Mouse (Mus musculus) lung, postnatal 0 days (tissue): ENCODE measurements around the gene Dcst1. TPM values are rescaled to one million over a fixed set of nuclear protein-coding genes. Genes with fewer than 3 reads are reported as not detected.

Experiments used
- ATAC-seq: fragments of 200-750 bp; cut with Nextera tagmentation; 2 replicates; pipeline ENCODE4 v1.8.0; 2017; ENCODE audit warnings: moderate library complexity
- DNase-seq: peaks from one replicate; pipeline ENCODE4 v3.0.0-alpha.2; 2016; ENCODE audit warnings: low spot score
- H3K27ac ChIP-seq: fragments of 300-500 bp; sonication (generic); 2 replicates; pipeline ENCODE4 v1.5.1; 2014; ENCODE audit warnings: antibody characterized with exemption, mild to moderate bottlenecking, low read length, mixed read lengths
- H3K27me3 ChIP-seq: fragments of 300-500 bp; sonication (generic); replicated peaks from 2 replicates; pipeline ENCODE4 v1.6.1; 2014; ENCODE audit warnings: low read length, mixed read lengths; ENCODE audit not compliant: insufficient read depth
- H3K36me3 ChIP-seq: fragments of 300-500 bp; sonication (generic); 2 replicates; pipeline ENCODE4 v1.6.1; 2014; ENCODE audit warnings: low read length, mixed read lengths; ENCODE audit not compliant: insufficient read depth
- H3K4me1 ChIP-seq: fragments of 300-500 bp; sonication (generic); 2 replicates; pipeline ENCODE4 v1.6.1; 2014; ENCODE audit warnings: antibody characterized with exemption, low read depth, low read length, mixed read lengths; ENCODE audit not compliant: insufficient read depth
- H3K4me2 ChIP-seq: fragments of 300-500 bp; sonication (generic); replicated peaks from 2 replicates; pipeline ENCODE4 v1.6.1; 2014; ENCODE audit warnings: low read depth, mild to moderate bottlenecking, low read length, moderate library complexity, mixed read lengths
- H3K4me3 ChIP-seq: fragments of 300-500 bp; sonication (generic); 2 replicates; pipeline ENCODE4 v1.5.1; 2014; ENCODE audit warnings: low read depth, low read length
- H3K9ac ChIP-seq: fragments of 300-500 bp; sonication (generic); replicated peaks from 2 replicates; pipeline ENCODE4 v1.6.1; 2014; ENCODE audit warnings: low read depth, mild to moderate bottlenecking
- H3K9me3 ChIP-seq: fragments of 300-500 bp; sonication (generic); 2 replicates; pipeline ENCODE4 v1.6.1; 2016; ENCODE audit warnings: low read length, mixed read lengths
- CTCF ChIP-seq: IDR thresholded peaks from 2 replicates; pipeline ENCODE4 v1.5.1; 2016; ENCODE audit warnings: antibody characterized with exemption, mild to moderate bottlenecking
- EP300 ChIP-seq: IDR thresholded peaks from 2 replicates; pipeline ENCODE4 v1.6.1; 2016; ENCODE audit warnings: antibody characterized with exemption, mild to moderate bottlenecking, control low read depth
- WGBS: fragments of 180-500 bp; shearing (Covaris S2); extraction: QIAGEN DNeasy Blood & Tissue Kit; methylation state at CpG from one replicate; pipeline ENCODE4 v1.1.7; 2014; 5-methylcytosine and 5-hydroxymethylcytosine counted together
- polyA plus RNA-seq: library from polyadenylated mRNA; unstranded; fragments of >200 nt; fragmentation: Nextera tagmentation; extraction: Ambion mirVana; gene quantifications from 2 replicates; pipeline ENCODE4 v1.2.1, GENCODE M21; 2015

Dcst1 gene
- polyA plus RNA-seq, 1 experiment from 2014 or later: 0.11 TPM

- TF ChIP-seq CTCF (no peak), EP300 (no peak)
- peak; percentile 74 for ATAC-seq
- H3K27me3 ChIP-seq: no peaks in the 10 kb centered on the region
- H3K27ac ChIP-seq: peak overlapping the region; percentile 27; the same call in 1 of the 2 replicates
- WGBS: 46% methylated on average over 6 of the region's 6 CpGs
- no peaks in the 10 kb centered on the region for H3K36me3 ChIP-seq
- no peaks in the 10 kb centered on the region for H3K9me3 ChIP-seq
- H3K4me1 ChIP-seq: peaks cover 2% of the 10 kb centered on the region; the same call in 1 of the 2 replicates
- DNase-seq: peak; percentile 62
- H3K9ac ChIP-seq: no peak overlapping the region
- H3K4me3 ChIP-seq: no peak overlapping the region
- no peak overlapping the region for H3K4me2 ChIP-seq
Observed at GRCm38 (mm10) chr3:89304440-89304839, 60.6 kb downstream of the Dcst1 start.

GRCm38 (mm10) chr3:89300514-89300913 lies 64.5 kb downstream of the Dcst1 start:
- DNase-seq (no peak), ATAC-seq (no peak)
- Histone ChIP-seq H3K4me3 (no peak overlapping the region), H3K36me3 (no peaks in the 10 kb centered on the region), H3K9me3 (no peaks in the 10 kb centered on the region), H3K4me1 (no peaks in the 10 kb centered on the region), H3K27ac (no peak overlapping the region), H3K4me2 (no peak overlapping the region), H3K9ac (no peak overlapping the region), H3K27me3 (no peaks in the 10 kb centered on the region)
- WGBS: 74% methylated on average over 2 of the region's 2 CpGs
- TF ChIP-seq EP300 (no peak), CTCF (peak; percentile 42)

Other genes with a start within 250 kb of the Dcst1 start
- 0.14 and 0.32 TPM in 2 replicates for gene Pklr, start 229.1 kb downstream of the Dcst1 start, polyA plus RNA-seq
- 0.19 and 0.31 TPM in 2 replicates for gene Hcn3, start 205.1 kb downstream of the Dcst1 start, polyA plus RNA-seq
- 16.2 and 17.7 TPM in 2 replicates for gene Clk2, start 200.5 kb downstream of the Dcst1 start, polyA plus RNA-seq
- gene Scamp3, start 187.8 kb downstream of the Dcst1 start, polyA plus RNA-seq: 89.6 and 94.2 TPM in 2 replicates
- 6.6 and 8.4 TPM in 2 replicates for gene Fam189b, start 182.1 kb downstream of the Dcst1 start, polyA plus RNA-seq
- gene Gba, start 162.3 kb downstream of the Dcst1 start, polyA plus RNA-seq: 44.4 and 46.5 TPM in 2 replicates
- gene Thbs3, start 150.1 kb downstream of the Dcst1 start, polyA plus RNA-seq: 77.3 and 77.7 TPM in 2 replicates
- gene Mtx1, start 138.2 kb downstream of the Dcst1 start, polyA plus RNA-seq: 99.3 and 116 TPM in 2 replicates
- gene Muc1, start 136.2 kb downstream of the Dcst1 start, polyA plus RNA-seq: 300 and 307 TPM in 2 replicates
- 282 and 309 TPM in 2 replicates for gene Krtcap2, start 119.3 kb downstream of the Dcst1 start, polyA plus RNA-seq
- 1.8 and 2.1 TPM in 2 replicates for gene Trim46, start 118.9 kb downstream of the Dcst1 start, polyA plus RNA-seq
- gene Dpm3, start 105.9 kb downstream of the Dcst1 start, polyA plus RNA-seq: 125 and 136 TPM in 2 replicates
- gene Slc50a1, start 94.7 kb downstream of the Dcst1 start, polyA plus RNA-seq: 95.7 and 96.4 TPM in 2 replicates
- gene Efna1, start 84.1 kb downstream of the Dcst1 start, polyA plus RNA-seq: 174 and 188 TPM in 2 replicates
- gene Efna3, start 42.3 kb downstream of the Dcst1 start, polyA plus RNA-seq: 4.4 and 6.7 TPM in 2 replicates
- 9.7 and 10.3 TPM in 2 replicates for gene Efna4, start 27.2 kb downstream of the Dcst1 start, polyA plus RNA-seq
- 133 and 177 TPM in 2 replicates for gene Adam15, start 15.3 kb downstream of the Dcst1 start, polyA plus RNA-seq
- gene Dcst2, start 3.3 kb downstream of the Dcst1 start, polyA plus RNA-seq: 0.16 and 0.25 TPM in 2 replicates
- gene Zbtb7b, start 29.5 kb upstream of the Dcst1 start, polyA plus RNA-seq: 6.4 and 7.3 TPM in 2 replicates
- not detected in 2 replicates for gene Lenep, start 37.5 kb upstream of the Dcst1 start, polyA plus RNA-seq
- gene Flad1, start 46.6 kb upstream of the Dcst1 start, polyA plus RNA-seq: 17.9 and 18.2 TPM in 2 replicates
- 75.5 and 83.0 TPM in 2 replicates for gene Cks1b, start 53.1 kb upstream of the Dcst1 start, polyA plus RNA-seq
- gene Shc1, start 53.2 kb upstream of the Dcst1 start, polyA plus RNA-seq: 52.6 and 55.7 TPM in 2 replicates
- 19.4 and 20.7 TPM in 2 replicates for gene Pygo2, start 65.0 kb upstream of the Dcst1 start, polyA plus RNA-seq
- 55.9 and 63.0 TPM in 2 replicates for gene Pbxip1, start 71.5 kb upstream of the Dcst1 start, polyA plus RNA-seq
- gene Pmvk, start 89.3 kb upstream of the Dcst1 start, polyA plus RNA-seq: 53.5 and 96.6 TPM in 2 replicates
- 1.00 and 1.0 TPM in 2 replicates for gene Kcnn3, start 154.9 kb upstream of the Dcst1 start, polyA plus RNA-seq